Mouse (Mus musculus) kidney, postnatal 0 days (tissue): ENCODE data around the gene Fam160a1. TPM values are rescaled to one million over a fixed set of nuclear protein-coding genes. Genes with fewer than 3 reads are reported as not detected.

Experiments used
- ATAC-seq: fragments of 200-750 bp; cut with Nextera tagmentation; replicated peaks from 2 replicates; pipeline ENCODE4 v1.8.0; 2017; ENCODE audit warnings: low read depth, moderate number of reproducible peaks, moderate TSS enrichment, moderate library complexity; ENCODE audit not compliant: low FRiP score
- DNase-seq: peaks from one replicate; pipeline ENCODE4 v3.0.0-alpha.2; 2016; ENCODE audit warnings: low spot score
- H3K27ac ChIP-seq: fragments of 300-500 bp; sonication (generic); 2 replicates; pipeline ENCODE4 v1.5.1; 2014; ENCODE audit warnings: mild to moderate bottlenecking
- H3K27me3 ChIP-seq: fragments of 300-500 bp; sonication (generic); 2 replicates; pipeline ENCODE4 v1.6.1; 2014; ENCODE audit warnings: low read length, mixed read lengths; ENCODE audit not compliant: insufficient read depth
- H3K36me3 ChIP-seq: fragments of 300-500 bp; sonication (generic); 2 replicates; pipeline ENCODE4 v1.6.1; 2014; ENCODE audit warnings: low read length, mixed read lengths; ENCODE audit not compliant: insufficient read depth
- H3K4me1 ChIP-seq: fragments of 300-500 bp; sonication (generic); replicated peaks from 2 replicates; pipeline ENCODE4 v1.6.1; 2014; ENCODE audit warnings: antibody characterized with exemption, low read length, mixed read lengths; ENCODE audit not compliant: insufficient read depth
- H3K4me2 ChIP-seq: fragments of 300-500 bp; sonication (generic); 2 replicates; pipeline ENCODE4 v1.6.1; 2014; ENCODE audit warnings: mild to moderate bottlenecking, low read length, moderate library complexity, mixed read lengths
- H3K4me3 ChIP-seq: fragments of 300-500 bp; sonication (generic); replicated peaks from 2 replicates; pipeline ENCODE4 v1.5.1; 2014; ENCODE audit warnings: low read depth, low read length
- H3K9ac ChIP-seq: fragments of 300-500 bp; sonication (generic); 2 replicates; pipeline ENCODE4 v1.6.1; 2014; ENCODE audit warnings: low read depth, low read length
- H3K9me3 ChIP-seq: fragments of 300-500 bp; sonication (generic); replicated peaks from 2 replicates; pipeline ENCODE4 v1.6.1; 2016; ENCODE audit warnings: low read length, inconsistent platforms, mixed read lengths
- CTCF ChIP-seq: IDR thresholded peaks from 2 replicates; pipeline ENCODE4 v1.5.1; 2016; ENCODE audit warnings: antibody characterized with exemption, low read depth, mild to moderate bottlenecking, moderate library complexity
- WGBS: fragments of 180-500 bp; shearing (Covaris S2); extraction: QIAGEN DNeasy Blood & Tissue Kit; methylation state at CpG from one replicate; pipeline ENCODE4 v1.1.7; 2014; 5-methylcytosine and 5-hydroxymethylcytosine counted together
- polyA plus RNA-seq: library from polyadenylated mRNA; unstranded; fragments of >200 nt; fragmentation: Nextera tagmentation; extraction: Ambion mirVana; gene quantifications from 2 replicates; pipeline ENCODE4 v1.2.1, GENCODE M21; 2015

Fam160a1 gene
- polyA plus RNA-seq, 1 experiment from 2014 or later = 6.8 TPM

- 45% methylated on average over 4 of the region's 4 CpGs for WGBS
- no peak for DNase-seq
Measured at GRCm38 (mm10) chr3:85748863-85749262, 68.2 kb downstream of the Fam160a1 start.

GRCm38 (mm10) chr3:85746116-85746515, 71.0 kb downstream of the Fam160a1 start:
- Histone ChIP-seq H3K27me3 (no peaks in the 10 kb centered on the region), H3K9me3 (no peaks in the 10 kb centered on the region), H3K36me3 (no peaks in the 10 kb centered on the region), H3K4me2 (no peak overlapping the region), H3K4me1 (no peaks in the 10 kb centered on the region), H3K9ac (no peak overlapping the region), H3K27ac (no peak overlapping the region), H3K4me3 (no peak overlapping the region)
- ATAC-seq (no peak), DNase-seq (no peak)
- TF ChIP-seq CTCF = no peak
- 45% methylated on average over 4 of the region's 4 CpGs for WGBS

More at GRCm38 (mm10) chr3:85748863-85749262, 68.2 kb downstream of the Fam160a1 start:
- H3K36me3 ChIP-seq = no peaks in the 10 kb centered on the region
- 0 out of 2 replicates have a peak, but pooled peaks have one; percentile 57 for ATAC-seq
- H3K4me2 ChIP-seq = no peak overlapping the region
- H3K9me3 ChIP-seq = no peaks in the 10 kb centered on the region
- H3K27ac ChIP-seq = no peak overlapping the region
- no peaks in the 10 kb centered on the region for H3K27me3 ChIP-seq
- no peak overlapping the region for H3K4me3 ChIP-seq
- no peaks in the 10 kb centered on the region for H3K4me1 ChIP-seq
- TF ChIP-seq CTCF = no peak
- no peak overlapping the region for H3K9ac ChIP-seq

GRCm38 (mm10) chr3:85741767-85742166, 75.3 kb downstream of the Fam160a1 start:
- no peak for TF ChIP-seq CTCF
- DNase-seq (no peak), ATAC-seq (no peak)
- 75% methylated on average over 3 of the region's 3 CpGs for WGBS
- H3K4me3 ChIP-seq = no peak overlapping the region
- H3K4me2 ChIP-seq = no peak overlapping the region
- H3K9me3 ChIP-seq = no peaks in the 10 kb centered on the region
- no peak overlapping the region for H3K9ac ChIP-seq
- no peaks in the 10 kb centered on the region for H3K36me3 ChIP-seq
- no peak overlapping the region for H3K27ac ChIP-seq
- no peaks in the 10 kb centered on the region for H3K4me1 ChIP-seq
- H3K27me3 ChIP-seq = no peaks in the 10 kb centered on the region

GRCm38 (mm10) chr3:85738591-85738990, 78.5 kb downstream of the Fam160a1 start:
- Histone ChIP-seq H3K9me3 (no peaks in the 10 kb centered on the region), H3K4me2 (no peak overlapping the region), H3K4me1 (no peaks in the 10 kb centered on the region), H3K4me3 (no peak overlapping the region), H3K36me3 (no peaks in the 10 kb centered on the region), H3K27me3 (no peaks in the 10 kb centered on the region), H3K27ac (no peak overlapping the region), H3K9ac (no peak overlapping the region)
- no peak for TF ChIP-seq CTCF
- peak; percentile 12 for DNase-seq
- no peak for ATAC-seq
- WGBS = 49% methylated on average over 3 of the region's 3 CpGs

- H3K27me3 ChIP-seq = no peaks in the 10 kb centered on the region
- DNase-seq (no peak), ATAC-seq (no peak)
- H3K9me3 ChIP-seq = no peaks in the 10 kb centered on the region
- H3K36me3 ChIP-seq = no peaks in the 10 kb centered on the region
- no peak overlapping the region for H3K9ac ChIP-seq
- WGBS = 77% methylated on average over 5 of the region's 5 CpGs
- no peak overlapping the region for H3K4me2 ChIP-seq
- H3K4me1 ChIP-seq = no peaks in the 10 kb centered on the region
- H3K4me3 ChIP-seq = no peak overlapping the region
- TF ChIP-seq CTCF = no peak
- no peak overlapping the region for H3K27ac ChIP-seq
Measured at GRCm38 (mm10) chr3:85733939-85734729, 83.0 kb downstream of the Fam160a1 start.

GRCm38 (mm10) chr3:85727171-85727570, 89.9 kb downstream of the Fam160a1 start:
- no peak for ATAC-seq
- Histone ChIP-seq H3K27ac (no peak overlapping the region), H3K9me3 (no peaks in the 10 kb centered on the region), H3K27me3 (no peaks in the 10 kb centered on the region), H3K4me1 (no peaks in the 10 kb centered on the region), H3K4me3 (no peak overlapping the region), H3K9ac (no peak overlapping the region), H3K4me2 (no peak overlapping the region), H3K36me3 (no peaks in the 10 kb centered on the region)
- 44% methylated on average over 2 of the region's 2 CpGs for WGBS
- TF ChIP-seq CTCF = no peak
- no peak for DNase-seq
